Mouse (Mus musculus) ZHBTc4 (cell line): Measurements from ENCODE around the gene Kctd21.

Experiments used
- DNase-seq: peaks from one replicate; pipeline ENCODE4 v3.0.0-alpha.2; 2011; ENCODE audit warnings: low read depth, low spot score

The Kctd21 gene

DNA sequence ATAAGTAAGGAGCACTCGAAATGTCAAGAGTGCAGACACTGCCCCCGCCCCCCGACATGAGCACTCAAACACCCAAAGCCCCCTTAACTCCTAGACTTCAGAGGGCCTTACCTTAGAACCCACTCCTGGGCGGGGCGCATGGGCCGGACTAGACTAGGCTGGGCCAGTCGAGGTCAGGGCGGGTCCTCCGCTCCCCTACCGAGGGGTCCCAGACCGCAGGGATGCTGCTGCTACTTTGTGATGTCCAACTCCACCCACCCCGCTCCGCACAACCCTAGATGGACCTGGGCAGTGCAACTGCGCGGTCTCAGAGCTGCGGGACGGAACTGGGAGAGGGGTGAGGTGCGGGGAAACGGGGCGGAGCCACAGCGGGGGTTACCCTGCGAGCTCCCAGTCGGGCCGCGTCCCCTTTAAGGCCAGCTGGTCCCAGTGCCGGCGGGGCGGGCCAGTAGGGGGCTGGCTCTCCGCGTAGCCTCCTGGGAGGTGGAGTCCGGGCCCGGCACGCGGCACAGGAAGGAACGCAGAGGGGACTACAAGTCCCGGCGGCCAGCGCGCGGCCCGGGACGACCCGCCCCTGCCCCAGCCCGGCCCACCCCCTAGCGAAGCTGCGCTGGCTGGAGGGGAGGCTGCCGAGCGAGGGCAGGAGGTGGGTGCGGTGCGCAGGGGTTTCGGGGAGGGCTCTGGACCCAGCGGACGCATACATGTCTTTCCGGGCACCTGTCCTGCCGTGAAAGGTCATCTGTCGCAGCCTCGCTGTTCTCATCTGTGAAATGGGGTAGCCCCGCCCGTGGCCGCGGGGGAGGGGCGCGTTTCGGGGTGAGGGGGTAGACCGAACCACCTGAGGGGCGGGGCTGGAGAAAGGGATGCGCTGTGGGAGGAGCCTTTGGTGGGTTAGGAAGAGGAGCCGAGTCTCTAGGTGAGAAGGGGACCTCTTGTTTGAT, at the start of gene Kctd21, which contains the start of gene Usp35:
TSS of gene Kctd21 (plus strand) at position 602 of the 941 bp plus-strand sequence.
TSS of gene Usp35 (minus strand) at position 295 of the 941 bp plus-strand sequence.
- DNase-seq = peak; percentile 98

DNA sequence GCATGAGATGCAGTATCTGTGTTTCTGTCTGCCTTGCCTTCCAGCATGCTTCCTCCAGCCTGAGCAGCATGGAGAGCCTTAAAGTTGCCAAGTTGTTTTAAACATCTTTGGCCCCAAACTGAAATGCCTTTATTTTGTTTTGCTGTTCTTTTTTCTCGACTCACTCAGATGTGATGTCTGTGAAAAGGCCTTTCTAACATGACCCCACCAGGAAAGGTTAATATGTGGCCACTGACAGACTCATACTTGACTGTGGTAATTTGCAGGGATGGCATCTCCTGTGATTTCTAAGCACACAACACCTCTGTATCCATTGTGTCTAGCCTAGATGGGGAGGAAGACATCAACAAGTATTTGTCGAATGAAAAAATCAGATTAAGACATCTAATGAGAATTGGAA, 35.1 kb upstream of the Kctd21 start:
- no peak for DNase-seq

DNA sequence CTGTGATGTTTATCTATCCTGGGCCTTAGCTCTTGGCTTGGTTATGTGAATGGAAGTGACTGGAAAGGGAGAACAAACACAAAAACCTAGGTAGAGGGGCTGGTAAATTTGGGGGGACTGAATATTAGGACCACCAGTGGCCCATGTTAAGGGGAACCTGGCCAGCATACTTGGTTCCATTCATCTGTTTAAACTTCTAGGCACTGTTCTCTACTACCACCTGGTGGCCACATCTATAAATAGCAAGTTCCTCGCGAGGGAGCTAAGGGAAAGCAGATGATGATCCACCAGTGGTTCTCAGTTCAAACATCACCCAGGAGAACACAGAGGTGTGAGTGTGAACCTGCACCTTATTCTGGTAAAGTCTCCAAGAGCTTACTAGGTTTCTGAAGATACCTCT, 34.7 kb upstream of the Kctd21 start:
- peak; percentile 63 for DNase-seq

DNA sequence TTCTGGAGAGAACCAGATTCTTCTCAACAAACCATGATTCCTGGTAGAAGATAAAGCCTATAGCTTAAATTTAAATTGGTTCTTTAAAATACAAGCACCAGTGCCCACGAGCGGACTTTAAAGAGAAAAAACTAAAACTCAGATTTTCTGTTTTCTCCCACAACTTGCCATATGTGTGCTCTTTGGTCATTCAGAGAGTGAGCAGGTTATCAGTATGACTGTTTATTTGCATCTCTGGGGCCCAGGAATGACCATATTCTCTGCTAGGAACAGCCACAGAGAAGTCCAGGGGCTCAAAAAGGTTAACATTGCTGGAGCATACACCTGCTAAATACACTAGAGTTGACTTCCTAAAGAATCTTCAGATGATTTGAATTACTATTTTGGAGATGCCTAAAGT, 33.8 kb upstream of the Kctd21 start:
- no peak for DNase-seq

DNA sequence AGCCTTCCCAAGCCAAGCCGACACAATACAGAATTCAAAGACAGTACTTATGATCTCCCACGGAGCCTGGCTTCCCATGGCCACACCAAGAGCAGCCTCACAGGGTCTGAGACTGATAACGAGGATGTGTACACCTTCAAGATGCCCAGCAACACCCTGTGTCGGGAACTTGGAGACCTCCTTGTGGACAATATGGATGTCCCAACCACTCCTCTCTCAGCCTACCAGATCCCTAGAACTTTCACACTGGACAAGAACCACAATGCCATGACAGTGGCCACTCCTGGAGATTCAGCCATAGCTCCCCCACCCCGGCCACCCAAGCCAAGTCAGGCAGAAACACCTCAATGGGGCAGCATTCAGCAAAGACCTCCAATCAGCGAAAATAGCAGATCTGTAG, 33.2 kb upstream of the Kctd21 start:
- DNase-seq = no peak

DNA sequence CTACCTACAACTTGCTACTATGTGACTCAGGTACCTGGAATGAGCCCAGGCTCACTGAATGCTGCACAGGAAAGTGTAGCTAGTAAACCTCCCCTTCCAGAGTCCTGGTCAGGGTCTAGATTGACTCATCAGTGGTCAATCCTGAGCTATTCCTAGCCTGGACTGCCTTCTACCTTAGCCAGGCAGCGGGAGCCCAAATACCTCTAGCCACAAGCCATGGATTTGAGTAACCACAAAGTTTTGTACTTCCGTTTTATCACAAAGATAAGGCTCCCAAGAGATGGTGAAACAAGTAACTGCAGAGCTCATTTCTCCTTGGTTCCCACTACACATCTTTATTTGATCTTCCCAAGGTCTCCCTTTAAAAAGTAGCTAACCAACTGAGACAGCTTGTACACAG, 31.2 kb upstream of the Kctd21 start:
- DNase-seq = no peak

DNA sequence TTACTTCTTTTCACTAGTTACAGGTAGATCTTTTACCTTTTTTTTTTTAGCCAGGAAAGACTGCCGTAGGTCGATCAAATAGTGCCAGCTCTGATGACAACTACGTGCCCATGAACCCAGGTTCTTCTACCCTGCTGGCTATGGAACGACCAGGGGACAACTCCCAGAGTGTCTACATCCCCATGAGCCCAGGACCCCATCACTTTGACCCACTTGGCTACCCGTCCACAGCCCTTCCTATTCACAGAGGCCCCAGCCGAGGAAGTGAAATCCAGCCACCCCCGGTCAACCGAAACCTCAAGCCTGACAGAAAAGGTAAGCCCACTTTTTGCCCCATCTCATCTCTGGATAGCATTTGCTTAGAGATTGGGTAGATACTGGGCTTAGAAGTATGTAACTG, 30.8 kb upstream of the Kctd21 start:
- DNase-seq = no peak

DNA sequence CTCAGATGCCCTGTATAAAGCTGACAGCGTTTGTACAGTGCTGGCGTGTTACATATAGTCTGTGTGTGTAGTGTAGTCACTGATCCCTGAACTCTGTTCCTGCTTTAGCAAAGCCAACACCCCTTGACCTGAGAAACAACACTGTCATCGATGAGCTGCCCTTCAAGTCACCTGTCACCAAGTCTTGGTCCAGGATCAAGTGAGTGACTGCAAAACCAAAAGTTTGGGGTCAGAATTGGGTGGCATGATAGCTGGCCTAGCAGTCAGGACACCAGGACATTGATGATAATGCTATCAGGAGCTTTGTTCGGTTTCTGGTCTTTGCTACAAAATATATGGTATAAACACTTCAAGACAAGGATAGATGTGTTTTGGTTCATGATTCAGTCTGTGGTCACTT, 29.9 kb upstream of the Kctd21 start:
- DNase-seq = no peak

DNA sequence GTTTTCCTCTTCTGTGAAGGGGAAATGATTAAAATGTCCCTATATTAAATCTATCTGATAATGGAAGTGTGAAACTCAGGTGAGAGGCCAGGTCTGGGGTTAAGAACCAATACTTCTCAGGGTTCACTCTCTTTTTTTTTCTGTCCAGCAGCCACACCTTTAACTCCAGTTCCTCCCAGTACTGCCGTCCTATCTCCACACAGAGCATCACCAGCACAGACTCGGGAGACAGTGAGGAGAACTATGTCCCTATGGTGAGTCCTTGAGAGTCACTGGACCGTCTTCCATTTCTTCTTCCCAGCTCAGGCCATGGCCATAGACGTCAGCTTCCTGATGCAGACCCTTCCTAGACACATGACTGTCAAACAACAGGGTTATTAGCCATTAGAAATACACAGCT, 29.3 kb upstream of the Kctd21 start:
- no peak for DNase-seq

DNA sequence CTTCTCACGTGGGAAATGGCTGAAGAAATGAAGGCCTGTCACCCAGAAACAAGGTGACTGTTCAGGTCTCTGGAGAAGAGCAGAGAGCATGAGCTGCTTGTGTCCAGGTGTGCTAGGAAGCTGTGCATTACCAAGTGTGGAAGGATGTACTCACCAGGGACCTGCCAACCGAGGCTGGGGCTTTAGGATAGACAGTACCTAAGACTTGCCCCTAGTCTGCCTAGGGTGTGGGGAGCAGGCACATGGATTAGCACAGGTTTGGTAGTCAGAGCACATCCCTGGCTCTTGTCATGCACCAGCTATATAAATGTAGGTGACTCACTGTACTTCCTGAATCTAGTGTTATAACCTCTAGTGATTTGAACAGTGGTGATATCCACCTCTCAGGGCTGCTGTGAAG, 28.5 kb upstream of the Kctd21 start:
- DNase-seq = no peak

DNA sequence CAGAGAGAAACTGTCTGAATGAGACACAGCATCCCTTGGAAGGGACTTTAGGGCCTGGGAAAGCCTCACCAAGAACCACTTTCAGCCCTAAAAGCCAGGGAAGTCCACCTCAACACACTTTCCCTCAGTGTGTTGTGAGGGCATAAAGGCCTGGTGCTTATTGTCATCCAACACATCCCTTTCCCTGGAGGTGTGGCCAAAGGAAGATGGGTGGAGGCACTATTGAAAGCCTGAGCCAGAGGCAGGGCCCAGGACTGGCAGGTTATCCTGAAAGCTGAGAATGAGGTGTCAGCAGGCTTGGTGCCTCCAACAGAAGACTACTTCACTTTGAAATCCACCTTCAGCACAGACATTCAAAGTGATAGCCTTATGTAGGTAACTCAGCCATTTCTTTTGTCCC, 27.7 kb upstream of the Kctd21 start:
- no peak for DNase-seq

DNA sequence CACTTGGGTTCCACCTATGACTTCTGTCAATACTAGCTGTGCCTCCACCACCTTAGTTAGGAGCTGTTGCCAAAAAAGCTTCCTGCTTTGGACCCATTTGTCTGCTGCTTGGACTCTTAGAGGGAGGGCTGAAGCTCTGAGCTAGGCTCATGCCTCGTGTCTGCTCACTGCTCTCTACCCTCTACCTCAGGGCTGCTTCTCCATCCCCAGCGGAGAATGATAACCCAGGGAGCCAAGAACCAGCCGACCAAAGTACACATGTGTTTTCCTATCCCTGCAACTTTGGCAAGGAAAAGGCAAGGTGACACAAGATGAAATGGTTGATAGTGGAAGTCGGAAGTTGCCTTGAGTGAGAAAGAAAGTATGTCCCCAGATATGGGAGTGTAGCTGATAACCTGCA, 26.9 kb upstream of the Kctd21 start:
- no peak for DNase-seq

DNA sequence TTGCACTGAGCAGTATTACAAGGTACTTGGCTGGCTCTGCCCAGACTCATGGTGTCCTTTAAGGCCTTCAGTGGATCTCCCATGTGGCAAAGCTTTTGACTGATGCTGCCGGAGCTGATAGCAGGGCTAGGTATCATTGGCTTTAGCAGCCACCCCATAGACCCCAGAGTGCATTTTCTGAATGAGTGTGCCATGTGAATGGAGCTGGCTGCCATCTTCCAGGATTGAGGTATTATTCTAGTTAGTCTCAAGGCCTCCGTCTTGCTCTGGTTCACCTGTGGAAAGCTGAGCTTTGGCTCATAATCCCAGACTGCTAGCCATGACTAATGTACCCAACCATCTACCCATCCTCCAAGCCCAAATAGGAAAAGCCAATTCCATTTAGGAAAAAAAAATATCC, 25.3 kb upstream of the Kctd21 start:
- no peak for DNase-seq

DNA sequence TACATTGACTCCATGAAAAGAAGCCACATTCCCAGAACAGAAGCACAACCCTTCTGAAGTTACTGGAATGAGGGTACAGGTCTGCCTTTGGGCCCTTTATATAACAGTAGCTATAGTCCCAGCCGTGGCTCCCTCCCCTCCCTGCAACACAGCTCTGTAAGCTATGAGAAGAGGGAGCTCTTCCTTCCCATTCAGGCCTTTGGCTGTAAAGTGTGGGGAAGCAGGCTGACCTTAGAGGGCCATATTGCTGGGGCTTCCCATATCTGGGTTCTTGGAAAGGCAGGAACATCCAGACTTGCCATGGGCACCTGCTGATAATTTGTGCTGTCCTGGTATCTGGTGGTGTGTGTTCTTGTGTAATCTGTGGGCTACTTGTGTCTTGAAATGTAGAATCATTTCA, 24.6 kb upstream of the Kctd21 start:
- no peak for DNase-seq

DNA sequence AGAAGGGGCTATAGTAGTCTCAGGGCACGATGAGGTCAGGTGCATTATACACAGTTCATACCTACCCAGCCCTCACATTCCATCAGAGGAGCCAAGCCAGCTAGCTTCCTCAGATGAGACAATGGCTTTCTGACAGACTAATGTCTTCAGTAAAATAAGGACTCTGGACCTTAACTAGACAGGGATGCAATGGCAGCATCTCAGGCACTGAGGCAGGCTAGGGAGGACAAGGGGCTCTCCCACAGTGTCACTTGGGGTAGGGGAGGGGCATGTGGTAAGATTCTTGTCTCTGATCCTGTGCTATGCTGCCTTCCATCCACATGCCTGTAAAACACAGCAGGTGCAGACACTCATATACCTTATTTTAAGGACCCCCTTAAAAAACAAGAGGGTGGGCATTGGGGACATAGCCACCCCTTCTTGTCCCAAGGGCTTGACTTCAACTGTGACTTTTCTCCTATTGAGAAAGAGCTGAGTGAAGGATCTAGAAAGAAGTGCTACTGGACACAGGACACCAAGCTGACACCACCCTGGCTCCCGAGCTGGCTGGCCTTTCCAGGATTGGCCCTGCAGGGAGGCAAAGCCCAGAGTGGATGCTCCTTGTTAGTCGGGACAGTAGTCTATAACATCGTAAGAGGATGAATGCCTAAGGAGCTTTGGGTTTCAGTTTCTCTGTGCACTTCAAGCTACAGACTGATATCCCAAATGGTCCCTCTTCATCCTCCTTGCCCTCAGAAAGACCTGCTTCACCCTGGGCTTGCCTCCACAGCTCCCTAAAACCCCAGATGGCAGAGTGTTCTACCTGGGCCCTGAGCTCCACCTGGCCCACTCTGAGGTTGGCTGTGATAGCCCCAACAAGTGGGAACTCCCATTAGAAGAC, 22.4 kb upstream of the Kctd21 start:
- DNase-seq = no peak

DNA sequence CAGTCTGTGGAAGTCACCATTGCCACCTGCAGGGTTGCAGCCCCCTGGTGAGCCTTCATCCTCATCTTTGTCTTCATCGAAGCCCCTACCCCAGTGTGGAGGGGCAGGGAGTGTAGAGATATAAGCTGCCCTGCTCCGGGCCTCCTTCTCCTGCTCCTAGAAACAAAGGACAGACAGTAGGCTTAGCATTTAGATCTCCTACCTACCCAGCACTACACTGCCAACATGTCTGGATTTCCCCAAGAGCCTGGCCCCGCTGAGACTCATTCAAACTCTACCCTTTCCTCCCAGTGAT, 21.8 kb upstream of the Kctd21 start:
- DNase-seq = no peak

DNA sequence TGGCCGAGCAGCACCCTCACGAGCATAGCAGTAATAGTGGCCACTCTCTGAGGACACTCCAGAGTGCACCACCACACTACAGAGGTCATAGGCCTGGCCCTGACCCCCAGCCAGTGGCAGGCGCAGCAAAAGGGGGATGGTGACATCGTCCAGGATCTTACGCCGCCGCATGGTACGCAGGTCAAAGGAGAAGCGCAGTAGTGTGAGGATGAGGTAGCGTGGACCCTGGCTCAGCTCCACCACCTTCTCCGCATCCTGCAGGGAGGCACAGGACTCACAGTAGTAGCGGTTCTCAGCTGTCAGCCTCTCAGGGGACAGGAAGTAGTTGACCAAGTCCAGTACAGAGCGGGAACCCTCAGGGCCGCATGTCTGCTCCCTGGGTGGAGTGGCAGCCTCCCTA, 20.5 kb upstream of the Kctd21 start:
- no peak for DNase-seq

DNA sequence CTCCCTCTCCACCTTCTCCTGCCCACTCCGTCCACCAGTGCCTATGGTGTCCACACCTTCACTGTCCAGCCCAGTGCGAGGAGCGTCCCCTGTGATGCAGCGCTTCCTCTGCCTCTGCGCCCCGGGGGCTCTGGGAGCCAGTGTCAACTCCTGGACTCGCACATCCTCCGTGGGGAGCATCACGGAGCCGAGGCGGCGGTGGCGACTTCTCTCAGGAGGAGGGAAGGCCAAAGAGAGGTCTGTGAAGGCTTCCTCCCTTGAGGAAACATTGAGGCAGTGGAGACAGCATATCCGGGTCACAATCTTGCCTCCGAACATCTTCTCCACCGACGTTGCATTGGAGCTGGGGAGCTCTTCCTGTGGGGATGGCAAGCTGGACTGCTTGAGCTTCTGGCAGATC, 19.9 kb upstream of the Kctd21 start:
- DNase-seq = no peak

DNA sequence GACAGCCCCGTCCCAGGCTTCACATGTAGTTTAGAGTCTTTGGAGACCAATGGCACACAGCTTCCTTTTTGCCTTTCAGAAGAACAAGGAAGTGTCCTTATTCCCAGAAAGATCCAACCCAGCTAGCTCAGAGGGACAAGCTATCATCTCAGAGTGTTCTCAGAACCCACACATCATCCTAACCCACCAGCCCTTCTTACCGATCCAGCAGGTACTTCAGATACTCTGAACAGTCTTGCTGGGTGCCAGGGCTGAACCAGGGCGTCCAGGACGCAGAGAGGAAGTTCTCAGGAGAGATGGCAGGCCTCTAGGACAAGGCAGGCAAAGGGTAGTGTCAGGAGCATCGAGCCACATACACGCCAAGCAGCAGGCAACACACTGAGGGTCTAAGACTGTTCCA, 19.3 kb upstream of the Kctd21 start:
- no peak for DNase-seq

DNA sequence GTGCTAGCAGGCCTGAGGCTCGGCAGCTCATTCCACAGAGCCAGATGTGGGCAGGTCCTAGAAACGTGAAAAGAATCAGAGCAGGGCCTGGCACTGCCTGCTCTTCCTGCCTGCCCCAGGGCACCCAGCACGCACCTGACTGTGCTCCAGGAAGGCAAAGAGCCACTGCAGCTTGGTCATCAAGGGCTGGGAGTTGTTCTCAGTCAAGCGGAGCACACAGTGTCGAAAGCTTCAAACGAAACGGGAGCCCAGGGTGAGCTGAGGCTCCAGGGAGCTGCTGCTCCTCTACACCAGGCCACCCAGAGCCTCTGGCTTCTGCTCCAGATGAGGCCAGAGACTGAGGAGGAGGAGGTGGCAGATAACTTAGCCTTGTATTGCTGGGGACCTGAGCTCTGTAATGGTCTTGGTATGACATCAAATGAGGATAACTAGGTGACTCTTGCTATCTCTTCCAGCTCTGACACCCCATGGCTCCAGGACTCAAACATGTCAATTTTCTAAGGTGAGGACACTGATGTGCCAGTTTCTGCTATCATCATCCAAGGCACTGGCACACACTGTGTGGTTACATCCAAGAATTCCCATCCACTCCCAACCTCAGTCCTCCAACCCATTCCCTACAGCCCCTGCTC, 18.6 kb upstream of the Kctd21 start:
- no peak for DNase-seq

DNA sequence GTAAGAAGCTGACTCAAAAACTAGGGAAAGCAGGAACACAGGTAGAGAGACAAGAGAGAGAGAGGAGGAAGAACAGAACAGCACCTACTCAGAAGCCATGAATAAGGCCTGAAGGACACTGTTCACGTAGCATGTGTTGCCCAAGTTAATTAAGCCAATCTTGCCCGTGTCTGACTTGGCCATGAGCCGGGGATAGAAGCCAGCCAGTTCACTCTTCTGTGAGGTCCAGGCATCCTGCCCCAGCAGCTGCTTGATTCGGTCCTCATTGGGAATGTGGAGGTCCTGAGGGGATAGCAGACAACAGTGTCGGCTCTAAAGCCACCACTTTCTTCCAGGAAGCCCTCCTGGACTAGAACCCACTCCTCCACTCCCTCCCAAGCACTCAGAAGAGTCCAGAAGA, 17.5 kb upstream of the Kctd21 start:
- no peak for DNase-seq

DNA sequence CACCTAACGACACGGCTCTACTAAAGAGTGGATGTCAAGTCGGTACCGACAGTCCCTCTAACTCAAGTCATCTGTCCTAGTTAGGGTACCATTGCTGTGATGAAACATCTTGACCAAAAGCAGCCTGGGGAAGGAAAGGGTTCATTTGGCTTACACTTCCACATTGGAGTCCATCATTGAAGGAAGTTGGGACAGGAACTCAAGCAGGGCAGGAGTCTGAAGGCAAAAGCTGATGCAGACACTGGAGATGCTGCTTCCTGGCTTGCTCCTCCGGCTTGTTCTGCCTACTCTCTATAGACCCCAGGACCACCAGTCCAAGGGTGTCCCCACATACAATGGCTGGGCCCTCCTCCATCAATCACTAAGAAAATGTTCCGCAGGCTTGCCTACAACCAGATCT, 16.5 kb upstream of the Kctd21 start:
- DNase-seq = no peak
